Mouse (Mus musculus): Measurements from ENCODE around the gene Shoc2. TPM values are rescaled to one million over a fixed set of nuclear protein-coding genes. Genes with fewer than 3 reads are reported as not detected.
"Not testable (repeated sequence)": the region's sequence is repeated elsewhere in the genome, so short reads cannot be mapped to it uniquely, and the experiment has no call there.

The Shoc2 gene
- total and polyA plus RNA-seq, 3 experiments = 14.1 to 27.1 (median 23.7) TPM

- peak in 1 of 2 experiments; percentile 37; a peak in 2 of 4 replicates for TF ChIP-seq CTCF (conservative IDR thresholded peaks at IDR 0.05 in 1 of 2, IDR thresholded peaks at IDR 0.05 in 1 of 2; ENCODE audit: low read depth in 2 of 2, low read length in 2 of 2)
- TF ChIP-seq ZMIZ1 (IDR thresholded peaks at IDR 0.05; ENCODE audit: low read depth, low read length) = no peak
- no peak for TF ChIP-seq USF1 (IDR thresholded peaks at IDR 0.05; ENCODE audit: low read depth, low read length)
- TF ChIP-seq NELFE (IDR thresholded peaks at IDR 0.05; ENCODE audit: low read depth, low read length) = no peak
- no peak; the same call in 1 of the 2 replicates for TF ChIP-seq IRF4 (IDR thresholded peaks at IDR 0.05; ENCODE audit: low read depth, low read length)
- no peak for TF ChIP-seq UBTF (IDR thresholded peaks at IDR 0.05; ENCODE audit: low read depth, low read length)
- no peak for TF ChIP-seq ZKSCAN1 (IDR thresholded peaks at IDR 0.05; ENCODE audit: borderline replicate concordance, low read depth, low read length)
- no peak; the same call in none of the 2 replicates for TF ChIP-seq SMC3 (IDR thresholded peaks at IDR 0.05; ENCODE audit: low read depth, low read length)
- peak; percentile 84 for TF ChIP-seq SIN3A (IDR thresholded peaks at IDR 0.05; ENCODE audit: low read length)
- 0 out of 2 replicates have a peak, but pooled peaks have one; percentile 18 for TF ChIP-seq MEF2A (IDR thresholded peaks at IDR 0.05; ENCODE audit: borderline replicate concordance, low read depth, low read length)
- TF ChIP-seq GABPA (IDR thresholded peaks at IDR 0.05; ENCODE audit: insufficient replicate concordance, low read depth, low read length) = no peak
- no peak for TF ChIP-seq HCFC1 (IDR thresholded peaks at IDR 0.05; ENCODE audit: low read depth, low read length)
- TF ChIP-seq ZNF384 (IDR thresholded peaks at IDR 0.05; ENCODE audit: low read depth, low read length) = 0 out of 2 replicates have a peak, but pooled peaks have one; percentile 55
Observed at GRCm38 (mm10) chr19:53906033-53906702, 37.9 kb upstream of the Shoc2 start (continued).

DNA sequence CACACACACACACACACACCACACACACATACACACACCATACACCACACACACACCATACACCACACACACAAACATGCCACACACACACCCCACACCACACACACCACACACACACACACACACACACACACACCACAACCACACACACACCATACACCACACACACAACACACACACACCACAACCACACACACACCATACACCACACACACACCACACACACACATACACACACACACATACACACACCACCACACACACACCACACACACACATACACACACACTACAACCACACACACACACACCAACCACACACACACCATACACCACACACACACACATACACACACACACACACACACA is 37.4 kb upstream of the Shoc2 start:
- DNase-seq (ENCODE audit: extremely low read depth); H3K4me2 ChIP-seq (ENCODE audit: insufficient read depth, low read depth, poor library complexity, severe bottlenecking); H3K9me3 ChIP-seq (replicated peaks; ENCODE audit: low read length); H3K4me3 ChIP-seq (replicated peaks in 1 of 3; ENCODE audit: low read depth in 2 of 3, low read length in 2 of 3, poor library complexity in 1 of 3); H3K27me3 ChIP-seq (replicated peaks); H3K9ac ChIP-seq (ENCODE audit: insufficient read depth, low read depth); dilution Hi-C loops (cut with MboI; ENCODE audit: extremely low pct_ligation_motif_present, extremely low pct_unique_long_range_greater_than_20kb, low sequenced_read_pairs): not testable (repeated sequence)
- Histone ChIP-seq H3K27ac (ENCODE audit: insufficient read depth, low read depth) (0 out of 2 replicates have a peak overlapping the region, but pooled peaks have one; percentile 25), H3K4me1 (ENCODE audit: control insufficient read depth in 1 of 2, insufficient read depth in 2 of 2) (peaks cover 13 to 34% of the 10 kb centered on the region in 2 experiments), H3K79me2 (replicated peaks; ENCODE audit: control insufficient read depth, extremely low read depth, insufficient read depth, poor library complexity, severe bottlenecking) (peaks cover 18% of the 10 kb centered on the region; the same call in 1 of the 2 replicates), H3K36me3 (replicated peaks in 1 of 2; ENCODE audit: control insufficient read depth in 1 of 2, insufficient read depth in 1 of 2, low read length in 1 of 2) (peaks cover 8 to 17% of the 10 kb centered on the region in 2 experiments)
- in situ Hi-C loops (cut with MboI; ENCODE audit: low pct_ligation_motif_present, low pct_unique_long_range_greater_than_20kb, low sequenced_read_pairs) = loop anchor here (5.0 kb wide), 1 partner anchor 59 kb away; no protein-coding TSS in a partner anchor

GRCm38 (mm10) chr19:53914950-53915349 is 29.2 kb upstream of the Shoc2 start:
- in situ Hi-C loops (cut with MboI; ENCODE audit: low pct_ligation_motif_present, low pct_unique_long_range_greater_than_20kb, low sequenced_read_pairs) (no loop called here), dilution Hi-C loops (cut with MboI; ENCODE audit: extremely low pct_ligation_motif_present, extremely low pct_unique_long_range_greater_than_20kb, low sequenced_read_pairs) (no loop called here)
- no peaks in the 10 kb centered on the region for H3K79me2 ChIP-seq (replicated peaks; ENCODE audit: control insufficient read depth, extremely low read depth, insufficient read depth, poor library complexity, severe bottlenecking)
- no peak overlapping the region for H3K4me2 ChIP-seq (ENCODE audit: insufficient read depth, low read depth, poor library complexity, severe bottlenecking)
- no peaks in the 10 kb centered on the region for H3K27me3 ChIP-seq (replicated peaks)
- no peak overlapping the region for H3K9ac ChIP-seq (ENCODE audit: insufficient read depth, low read depth)
- no peaks in the 10 kb centered on the region for H3K4me1 ChIP-seq (ENCODE audit: control insufficient read depth in 1 of 2, insufficient read depth in 2 of 2)
- no peak for DNase-seq (ENCODE audit: extremely low read depth)
- no peak overlapping the region for H3K27ac ChIP-seq (ENCODE audit: insufficient read depth, low read depth)
- H3K9me3 ChIP-seq (replicated peaks; ENCODE audit: low read length) = no peaks in the 10 kb centered on the region
- TF ChIP-seq MAFK (IDR thresholded peaks at IDR 0.05; ENCODE audit: insufficient replicate concordance, low read length) = no peak
- no peak for TF ChIP-seq ZC3H11A (IDR thresholded peaks at IDR 0.05; ENCODE audit: low read depth, low read length)
- TF ChIP-seq MYC (IDR thresholded peaks at IDR 0.05; ENCODE audit: low read depth, low read length) = no peak
- no peak for TF ChIP-seq ZMIZ1 (IDR thresholded peaks at IDR 0.05; ENCODE audit: low read depth, low read length)
- no peak for TF ChIP-seq MXI1 (IDR thresholded peaks at IDR 0.05; ENCODE audit: low read depth, low read length)
- TF ChIP-seq USF2 (conservative IDR thresholded peaks at IDR 0.05; ENCODE audit: low read depth, low read length) = no peak
- TF ChIP-seq HCFC1 (IDR thresholded peaks at IDR 0.05; ENCODE audit: low read depth, low read length) = no peak
- no peak for TF ChIP-seq ZKSCAN1 (IDR thresholded peaks at IDR 0.05; ENCODE audit: borderline replicate concordance, low read depth, low read length)
- TF ChIP-seq USF1 (IDR thresholded peaks at IDR 0.05; ENCODE audit: low read depth, low read length) = no peak
- TF ChIP-seq GABPA (IDR thresholded peaks at IDR 0.05; ENCODE audit: insufficient replicate concordance, low read depth, low read length) = no peak
- no peak for TF ChIP-seq MEF2A (IDR thresholded peaks at IDR 0.05; ENCODE audit: borderline replicate concordance, low read depth, low read length)
- no peak for TF ChIP-seq ETS1 (conservative IDR thresholded peaks at IDR 0.05; ENCODE audit: low read depth, low read length)
- no peak for TF ChIP-seq ELF1 (IDR thresholded peaks at IDR 0.05; ENCODE audit: low read depth, low read length)
- no peak for TF ChIP-seq JUND (conservative IDR thresholded peaks at IDR 0.05; ENCODE audit: low read depth, low read length)
- no peak for TF ChIP-seq CTCF (conservative IDR thresholded peaks at IDR 0.05 in 1 of 2, IDR thresholded peaks at IDR 0.05 in 1 of 2; ENCODE audit: low read depth in 2 of 2, low read length in 2 of 2)
- TF ChIP-seq TBP (conservative IDR thresholded peaks at IDR 0.05; ENCODE audit: low read depth, low read length) = no peak
- no peak for TF ChIP-seq BHLHE40 (IDR thresholded peaks at IDR 0.05; ENCODE audit: low read depth, low read length)
- no peak for TF ChIP-seq RAD21 (IDR thresholded peaks at IDR 0.05; ENCODE audit: low read depth, low read length)
- H3K36me3 ChIP-seq (replicated peaks in 1 of 2; ENCODE audit: control insufficient read depth in 1 of 2, insufficient read depth in 1 of 2, low read length in 1 of 2) = peaks cover 43 to 69% of the 10 kb centered on the region in 2 experiments
- H3K4me3 ChIP-seq (replicated peaks in 1 of 3; ENCODE audit: low read depth in 2 of 3, low read length in 2 of 3, poor library complexity in 1 of 3) = no peak overlapping the region

All from CH12.LX (cell line).